9 mouse cellular contexts compared by ENCODE assay signal in the genomic region with DNA sequence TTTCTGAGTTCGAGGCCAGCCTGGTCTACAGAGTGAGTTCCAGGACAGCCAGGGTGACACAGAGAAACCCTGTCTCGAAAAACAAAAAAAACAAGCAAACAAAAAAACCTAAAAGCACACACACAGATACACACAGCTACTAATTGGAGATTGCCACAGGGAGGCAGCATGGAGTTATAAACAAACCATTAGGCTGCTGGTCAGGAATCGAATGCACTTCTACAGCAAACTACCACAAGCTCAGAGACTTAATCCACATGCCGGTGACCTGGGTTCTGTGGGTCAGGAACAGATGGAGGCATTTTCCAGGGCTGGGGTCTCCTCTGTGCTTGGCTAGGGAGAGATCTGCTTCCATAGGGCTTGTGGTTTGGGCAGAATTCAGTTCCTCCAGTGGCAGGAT. TPM values are rescaled to one million over a fixed set of nuclear protein-coding genes. Genes with fewer than 3 reads are reported as not detected.
DNase-seq lines count a peak whose midpoint lies in the region; ATAC-seq lines count a peak whose summit lies in the region.
"Had no signal": no experiment of that assay in that cellular context is flagged by ENCODE, and none has a peak within 500 bp of the region (broad histone marks: within the 10 kb centered on the region; RNA-seq: fewer than 3 reads in every experiment).

No protein-coding gene starts in this region.

- DNase-seq in heart, adult 8-10 months (ENCODE audit: low spot score) = peak; percentile 24
- peak; percentile 55 for DNase-seq in urinary bladder, postnatal 14 days (ENCODE audit: low spot score)
- no peak for DNase-seq in urinary bladder, postnatal 10 days (ENCODE audit: low spot score)
- peak; percentile 64 for DNase-seq in heart, postnatal 4 days
- no peak for DNase-seq in spleen, adult 12 weeks (ENCODE audit: low spot score)
- no peak for DNase-seq in frontal cortex, postnatal 14 days (ENCODE audit: low spot score in 2 of 2)

- no peaks in the 10 kb centered on the region for H3K9me3 ChIP-seq in heart, embryonic 11.5 days (replicated peaks; ENCODE audit: control insufficient read depth, low read length)

- no peaks in the 10 kb centered on the region for H3K27me3 ChIP-seq in heart, embryonic 11.5 days (ENCODE audit: control insufficient read depth, insufficient read depth, low read length)

- 39% methylated on average over 4 of the region's 4 CpGs for WGBS in heart, embryonic 11.5 days (ENCODE audit: insufficient replicate concordance)

- no peak for ATAC-seq in heart, embryonic 11.5 days (replicated peaks; ENCODE audit: insufficient number of reproducible peaks, low FRiP score, low TSS enrichment)
- peak; percentile 68; the same call in 1 of the 2 replicates for ATAC-seq in megakaryocyte-erythroid progenitor cell, adult 5-6 weeks (replicated peaks; ENCODE audit: low FRiP score, low TSS enrichment, poor library complexity, severe bottlenecking)

- H3K4me1 ChIP-seq in heart, embryonic 11.5 days (ENCODE audit: control insufficient read depth, insufficient read depth, low read length) = peaks cover 16% of the 10 kb centered on the region

- H3K36me3 ChIP-seq in heart, embryonic 11.5 days (ENCODE audit: control insufficient read depth, insufficient read depth, low read length) = no peaks in the 10 kb centered on the region

- no peak overlapping the region for H3K27ac ChIP-seq in heart, embryonic 11.5 days (ENCODE audit: low read depth, low read length)

- H3K9ac ChIP-seq in heart, embryonic 11.5 days (ENCODE audit: low read depth, low read length) = no peak overlapping the region

- H3K4me3 ChIP-seq in heart, embryonic 11.5 days (ENCODE audit: low read depth, low read length) = no peak overlapping the region
- H3K4me3 ChIP-seq: megakaryocyte, embryonic 14.5 days had no signal

- H3K4me2 ChIP-seq in heart, embryonic 11.5 days = no peak overlapping the region

RNA-seq across cellular contexts. Expression of a gene that starts 17.6 kb away (rescaled TPM):
- 10 to 100 TPM; 58.6 to 65.6 (median 61.3) TPM for total RNA-seq in heart, adult 8-10 months (2022)
- polyA plus RNA-seq in heart, embryonic 11.5 days (2014; fragmentation: Nextera tagmentation; extraction: Ambion mirVana) = 67.0 and 72.9 TPM in 2 replicates
- 100 to 1,000 TPM; 104 to 106 TPM for total RNA-seq in heart, postnatal 4 days (2021)
- 27.6 and 65.7 TPM in 2 replicates for total RNA-seq in megakaryocyte-erythroid progenitor cell, adult 5-6 weeks (2014; fragmentation: Nextera tagmentation)
- total RNA-seq in megakaryocyte-erythroid progenitor cell, adult 5-6 weeks (2017) = 9.7 and 16.9 TPM in 2 replicates

Comparison
In these comparisons a context has a peak if more than half of its experiments do, and no peak if none do; other contexts are left out.
1. DNase-seq: peak in heart, adult 8-10 months (single experiment), urinary bladder, postnatal 14 days (single experiment) and heart, postnatal 4 days (single experiment); none in urinary bladder, postnatal 10 days (single experiment), spleen, adult 12 weeks (single experiment) and frontal cortex, postnatal 14 days (0 of 2).